Mouse (Mus musculus) liver, embryonic 16.5 days (tissue): Measurements from ENCODE around the gene 2310033P09Rik. TPM values are rescaled to one million over a fixed set of nuclear protein-coding genes. Genes with fewer than 3 reads are reported as not detected.

Experiments used
- ATAC-seq: fragments of 200-750 bp; cut with Nextera tagmentation; 2 replicates; pipeline ENCODE4 v1.8.0; 2017; ENCODE audit warnings: low read depth, mild to moderate bottlenecking, moderate number of reproducible peaks, moderate library complexity
- H3K27ac ChIP-seq: fragments of 300-500 bp; sonication (generic); 2 replicates; pipeline ENCODE4 v1.5.1; 2014; ENCODE audit warnings: mild to moderate bottlenecking, low read length
- H3K27me3 ChIP-seq: fragments of 300-500 bp; sonication (generic); 2 replicates; pipeline ENCODE4 v1.6.1; 2014; ENCODE audit warnings: low read depth, low read length, mixed read lengths; ENCODE audit not compliant: control insufficient read depth, insufficient read depth
- H3K36me3 ChIP-seq: fragments of 300-500 bp; sonication (generic); 2 replicates; pipeline ENCODE4 v1.6.1; 2014; ENCODE audit warnings: mild to moderate bottlenecking; ENCODE audit not compliant: control insufficient read depth, insufficient read depth
- H3K4me1 ChIP-seq: fragments of 300-500 bp; sonication (generic); 2 replicates; pipeline ENCODE4 v1.6.1; 2014; ENCODE audit warnings: low read depth, low read length, mixed read lengths; ENCODE audit not compliant: control insufficient read depth
- H3K4me2 ChIP-seq: fragments of 300-500 bp; sonication (generic); 2 replicates; pipeline ENCODE4 v1.6.1; 2014; ENCODE audit warnings: low read depth, low read length, mixed read lengths
- H3K4me3 ChIP-seq: fragments of 300-500 bp; sonication (generic); 2 replicates; pipeline ENCODE4 v1.5.1; 2014; ENCODE audit warnings: low read depth, mild to moderate bottlenecking, low read length
- H3K9ac ChIP-seq: fragments of 300-500 bp; sonication (generic); 2 replicates; pipeline ENCODE4 v1.6.1; 2014; ENCODE audit warnings: low read depth, low read length
- H3K9me3 ChIP-seq: fragments of 300-500 bp; sonication (generic); replicated peaks from 2 replicates; pipeline ENCODE4 v1.6.1; 2016; ENCODE audit warnings: low read length; ENCODE audit not compliant: control insufficient read depth
- WGBS: fragments of 180-500 bp; shearing (Covaris S2); extraction: QIAGEN DNeasy Blood & Tissue Kit; methylation state at CpG from one replicate; pipeline ENCODE4 v1.1.7; 2014; ENCODE audit not compliant: insufficient replicate concordance; 5-methylcytosine and 5-hydroxymethylcytosine counted together
- polyA plus RNA-seq: library from polyadenylated mRNA; unstranded; fragments of >200 nt; fragmentation: Nextera tagmentation; extraction: Ambion mirVana; gene quantifications from 2 replicates; pipeline ENCODE4 v1.2.1, GENCODE M21; 2015

2310033P09Rik gene
- polyA plus RNA-seq, 1 experiment from 2014 or later: 14.6 TPM

- Histone ChIP-seq H3K9me3 (no peaks in the 10 kb centered on the region), H3K9ac (no peak overlapping the region), H3K27ac (no peak overlapping the region), H3K4me3 (no peak overlapping the region), H3K4me2 (no peak overlapping the region), H3K36me3 (no peaks in the 10 kb centered on the region), H3K27me3 (peaks cover 7% of the 10 kb centered on the region), H3K4me1 (peaks cover 22% of the 10 kb centered on the region)
- WGBS: 64% methylated on average over 3 of the region's 3 CpGs
- no peak for ATAC-seq
Measured at GRCm38 (mm10) chr11:59169807-59170206, 38.3 kb upstream of the 2310033P09Rik start.

GRCm38 (mm10) chr11:59170549-59170948, 37.6 kb upstream of the 2310033P09Rik start:
- 60% methylated on average over 4 of the region's 4 CpGs for WGBS
- Histone ChIP-seq H3K36me3 (no peaks in the 10 kb centered on the region), H3K4me2 (no peak overlapping the region), H3K27me3 (peaks cover 14% of the 10 kb centered on the region), H3K4me1 (peaks cover 15% of the 10 kb centered on the region), H3K4me3 (no peak overlapping the region), H3K9me3 (no peaks in the 10 kb centered on the region), H3K9ac (no peak overlapping the region), H3K27ac (no peak overlapping the region)
- no peak for ATAC-seq

DNA sequence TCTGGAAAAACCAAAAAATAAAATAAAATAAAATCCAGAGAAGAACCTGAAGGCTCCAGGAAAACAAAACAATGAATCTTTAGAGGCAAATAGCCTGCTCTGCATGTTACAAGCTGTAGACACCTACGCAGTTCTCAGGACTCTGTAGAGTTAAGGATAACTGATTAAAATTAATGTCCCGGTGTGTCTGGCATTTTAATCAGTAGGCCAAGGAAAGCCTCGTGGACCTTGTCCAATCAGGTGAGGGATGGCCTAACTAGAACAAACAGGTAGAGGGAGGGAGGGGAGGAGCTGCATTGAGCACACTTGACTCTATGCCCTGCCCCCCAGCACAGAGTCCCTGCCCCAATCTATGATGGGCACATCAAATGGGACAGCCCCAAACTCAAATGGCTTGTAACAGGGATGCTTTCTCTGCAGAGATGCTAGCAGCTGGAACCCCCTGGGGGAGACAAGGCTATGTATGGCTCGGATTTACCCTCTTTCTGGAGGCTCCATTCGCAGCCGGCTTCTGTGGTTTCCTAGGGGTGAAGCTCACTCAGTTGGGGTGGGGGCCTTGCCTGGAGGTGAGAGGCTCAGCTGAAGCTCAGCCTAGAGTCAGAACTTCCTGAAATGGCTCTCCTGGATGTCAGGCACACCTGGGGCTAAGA, 33.8 kb upstream of the 2310033P09Rik start:
- H3K27ac ChIP-seq: no peak overlapping the region
- no peak overlapping the region for H3K9ac ChIP-seq
- no peaks in the 10 kb centered on the region for H3K9me3 ChIP-seq
- no peaks in the 10 kb centered on the region for H3K4me1 ChIP-seq
- no peaks in the 10 kb centered on the region for H3K36me3 ChIP-seq
- peaks cover 52% of the 10 kb centered on the region for H3K27me3 ChIP-seq
- 41% methylated on average over 6 of the region's 6 CpGs for WGBS
- no peak overlapping the region for H3K4me2 ChIP-seq
- ATAC-seq: no peak
- H3K4me3 ChIP-seq: no peak overlapping the region

DNA sequence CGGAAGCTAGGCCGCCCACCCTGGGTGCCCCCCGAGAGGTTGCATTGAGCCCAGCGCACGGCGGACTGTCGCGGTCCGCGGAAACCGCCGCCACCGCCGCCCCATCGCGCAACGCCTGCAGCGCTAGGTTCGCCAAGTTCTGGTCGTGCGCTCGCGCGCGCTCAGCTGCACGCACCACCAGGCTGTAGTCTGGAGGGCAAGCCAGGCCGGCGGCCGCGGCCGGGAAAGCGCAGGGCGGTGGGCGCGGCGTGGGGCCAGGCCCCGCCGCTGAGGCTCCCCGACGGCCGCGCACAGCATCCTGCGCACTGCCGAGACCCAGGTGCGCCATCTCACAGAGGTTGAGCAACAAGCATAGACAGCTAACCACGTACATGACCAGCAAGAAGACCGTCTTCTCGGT, 31.6 kb upstream of the 2310033P09Rik start:
- Histone ChIP-seq H3K4me3 (no peak overlapping the region), H3K27me3 (peaks cover 60% of the 10 kb centered on the region), H3K9ac (no peak overlapping the region), H3K9me3 (no peaks in the 10 kb centered on the region), H3K27ac (no peak overlapping the region), H3K4me1 (no peaks in the 10 kb centered on the region), H3K4me2 (no peak overlapping the region), H3K36me3 (no peaks in the 10 kb centered on the region)
- ATAC-seq: no peak
- WGBS: 4% methylated on average over 48 of the region's 48 CpGs

DNA sequence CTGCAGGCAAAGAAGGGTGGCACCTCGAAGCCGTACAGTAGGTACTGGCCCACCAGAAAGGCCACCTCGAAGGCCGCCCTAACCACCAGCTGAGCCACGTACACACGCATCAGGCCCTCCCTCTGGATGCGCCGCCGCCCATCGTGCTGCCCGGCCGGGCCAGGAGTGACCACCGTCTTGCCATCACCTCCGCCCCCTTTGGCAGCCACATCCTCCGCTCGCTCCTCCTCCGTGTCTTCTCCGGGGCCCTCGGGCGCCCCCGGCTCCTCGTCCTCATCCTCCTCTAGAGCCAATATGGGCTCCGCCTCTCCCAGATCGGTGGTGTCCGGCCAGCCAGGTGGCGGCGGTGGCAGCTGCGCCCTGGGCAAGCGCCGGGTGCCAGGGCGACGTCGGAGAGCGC, 31.2 kb upstream of the 2310033P09Rik start:
- no peak for ATAC-seq
- Histone ChIP-seq H3K4me2 (no peak overlapping the region), H3K9me3 (no peaks in the 10 kb centered on the region), H3K27ac (no peak overlapping the region), H3K36me3 (no peaks in the 10 kb centered on the region), H3K27me3 (peaks cover 60% of the 10 kb centered on the region), H3K9ac (no peak overlapping the region), H3K4me1 (no peaks in the 10 kb centered on the region), H3K4me3 (no peak overlapping the region)
- 5% methylated on average over 34 of the region's 34 CpGs for WGBS

- H3K9ac ChIP-seq: peak within 1 kb of the TSS; percentile 43
- WGBS: 68% methylated on average over 3 of the region's 3 CpGs
- H3K27me3 ChIP-seq: peaks cover 22% of the 10 kb centered on the region
- peaks cover 22% of the 10 kb centered on the region for H3K4me1 ChIP-seq
- H3K27ac ChIP-seq: peak within 1 kb of the TSS; percentile 68
- H3K36me3 ChIP-seq: peaks cover 5% of the 10 kb centered on the region
- no peaks in the 10 kb centered on the region for H3K9me3 ChIP-seq
- no peak for ATAC-seq
- no peak within 1 kb of the TSS for H3K4me3 ChIP-seq
- no peak within 1 kb of the TSS for H3K4me2 ChIP-seq
Measured at GRCm38 (mm10) chr11:59182864-59183331, 25.2 kb upstream of the 2310033P09Rik start, which contains the start of gene Gjc2. Gene Gjc2 (minus strand): TSS chr11:59183213.

GRCm38 (mm10) chr11:59183821-59184220, 24.3 kb upstream of the 2310033P09Rik start:
- ATAC-seq: peak; percentile 75
- Histone ChIP-seq H3K4me3 (no peak overlapping the region), H3K27me3 (peaks cover 13% of the 10 kb centered on the region), H3K4me2 (no peak overlapping the region), H3K9ac (peak overlapping the region; percentile 43), H3K4me1 (peaks cover 25% of the 10 kb centered on the region), H3K36me3 (peaks cover 5% of the 10 kb centered on the region), H3K27ac (peak overlapping the region; percentile 68), H3K9me3 (no peaks in the 10 kb centered on the region)
- 13% methylated on average over 3 of the region's 3 CpGs for WGBS

GRCm38 (mm10) chr11:59185490-59185889, 22.6 kb upstream of the 2310033P09Rik start:
- ATAC-seq: no peak
- H3K27me3 ChIP-seq: no peaks in the 10 kb centered on the region
- H3K4me1 ChIP-seq: peaks cover 34% of the 10 kb centered on the region
- H3K4me3 ChIP-seq: no peak overlapping the region
- WGBS: 78% methylated on average over 5 of the region's 5 CpGs
- H3K4me2 ChIP-seq: no peak overlapping the region
- H3K9ac ChIP-seq: no peak overlapping the region
- peaks cover 5% of the 10 kb centered on the region for H3K36me3 ChIP-seq
- H3K9me3 ChIP-seq: no peaks in the 10 kb centered on the region
- no peak overlapping the region for H3K27ac ChIP-seq

DNA sequence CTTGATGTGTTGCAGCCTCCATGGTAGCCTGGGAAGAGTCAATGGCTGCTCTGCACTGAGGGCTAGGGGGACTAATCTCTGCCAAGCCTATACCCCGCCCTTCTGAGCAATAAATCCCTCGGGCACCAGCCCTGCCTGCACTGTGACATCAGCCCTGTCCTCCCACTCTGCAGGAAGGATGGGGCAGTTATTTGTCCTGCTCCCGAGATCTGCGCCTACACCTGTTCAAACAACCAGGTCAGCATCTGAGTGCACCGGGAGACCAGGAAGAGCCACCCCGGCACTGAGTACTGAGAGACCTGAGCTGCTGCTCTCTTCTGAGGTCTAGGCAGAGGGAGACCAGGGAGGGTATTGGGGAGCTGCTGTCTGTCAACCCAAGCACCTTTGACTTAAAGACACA, 20.4 kb upstream of the 2310033P09Rik start:
- Histone ChIP-seq H3K9me3 (no peaks in the 10 kb centered on the region), H3K27me3 (no peaks in the 10 kb centered on the region), H3K4me2 (no peak overlapping the region), H3K9ac (no peak overlapping the region), H3K27ac (no peak overlapping the region), H3K4me3 (no peak overlapping the region), H3K36me3 (peaks cover 5% of the 10 kb centered on the region), H3K4me1 (peaks cover 45% of the 10 kb centered on the region)
- WGBS: 62% methylated on average over 6 of the region's 6 CpGs
- ATAC-seq: no peak
